Mouse (Mus musculus): ENCODE measurements around the gene 1700022I11Rik. TPM values are rescaled to one million over a fixed set of nuclear protein-coding genes. Genes with fewer than 3 reads are reported as not detected.
A peak's percentile ranks its signal among the peaks of the same experiment; 100 is the strongest.

The 1700022I11Rik gene
- polyA plus RNA-seq, 2 experiments: 0.07 to 0.44 TPM

GRCm38 (mm10) chr4:42958942-42959341 is 10.5 kb upstream of the 1700022I11Rik start:
- ATAC-seq (ENCODE audit: insufficient read depth): no peak

GRCm38 (mm10) chr4:42959382-42959781 is 10.0 kb upstream of the 1700022I11Rik start:
- Histone ChIP-seq H3K36me3 (replicated peaks; ENCODE audit: control insufficient read depth, insufficient read depth, low read depth) (no peaks in the 10 kb centered on the region), H3K9ac (replicated peaks) (no peak overlapping the region), H3K9me3 (ENCODE audit: control insufficient read depth, low read length) (no peaks in the 10 kb centered on the region), H3K4me3 (ENCODE audit: insufficient read depth in 1 of 2, low read depth in 2 of 2, low read length in 2 of 2) (no peak overlapping the region), H3K4me1 (replicated peaks; ENCODE audit: control insufficient read depth in 2 of 2, insufficient read depth in 2 of 2, low read length in 1 of 2) (no peaks in the 10 kb centered on the region), H3K27me3 (ENCODE audit: control insufficient read depth, insufficient read depth, low read length) (no peaks in the 10 kb centered on the region), H3K27ac (no peak overlapping the region), H3K4me2 (ENCODE audit: low read depth) (no peak overlapping the region)
- TF ChIP-seq CTCF (IDR thresholded peaks at IDR 0.05; ENCODE audit: low read depth): no peak
- no peak for DNase-seq (ENCODE audit: low read depth in 3 of 3, low spot score in 3 of 3)
- no peak for ATAC-seq (ENCODE audit: insufficient read depth)
- 38% methylated on average over 4 of the region's 4 CpGs for WGBS (ENCODE audit: insufficient replicate concordance)

More at GRCm38 (mm10) chr4:42958942-42959341, 10.5 kb upstream of the 1700022I11Rik start:
- Histone ChIP-seq H3K4me2 (ENCODE audit: low read depth) (no peak overlapping the region), H3K27ac (no peak overlapping the region), H3K27me3 (ENCODE audit: control insufficient read depth, insufficient read depth, low read length) (no peaks in the 10 kb centered on the region), H3K36me3 (replicated peaks; ENCODE audit: control insufficient read depth, insufficient read depth, low read depth) (no peaks in the 10 kb centered on the region), H3K4me1 (replicated peaks; ENCODE audit: control insufficient read depth in 2 of 2, insufficient read depth in 2 of 2, low read length in 1 of 2) (no peaks in the 10 kb centered on the region), H3K9ac (replicated peaks) (no peak overlapping the region), H3K4me3 (ENCODE audit: insufficient read depth in 1 of 2, low read depth in 2 of 2, low read length in 2 of 2) (no peak overlapping the region), H3K9me3 (ENCODE audit: control insufficient read depth, low read length) (no peaks in the 10 kb centered on the region)
- whole genome bisulfite sequencing (ENCODE audit: insufficient replicate concordance): 53% methylated on average over 8 of the region's 8 CpGs
- DNase-seq (ENCODE audit: low read depth in 3 of 3, low spot score in 3 of 3): no peak
- TF ChIP-seq CTCF (IDR thresholded peaks at IDR 0.05; ENCODE audit: low read depth) (no peak), EP300 (IDR thresholded peaks at IDR 0.05; ENCODE audit: low read depth) (no peak)

- Histone ChIP-seq H3K27me3 (ENCODE audit: control insufficient read depth, insufficient read depth, low read length) (no peaks in the 10 kb centered on the region), H3K36me3 (replicated peaks; ENCODE audit: control insufficient read depth, insufficient read depth, low read depth) (no peaks in the 10 kb centered on the region), H3K27ac (no peak overlapping the region), H3K4me3 (ENCODE audit: insufficient read depth in 1 of 2, low read depth in 2 of 2, low read length in 2 of 2) (no peak overlapping the region), H3K9ac (replicated peaks) (no peak overlapping the region), H3K4me1 (replicated peaks; ENCODE audit: control insufficient read depth in 2 of 2, insufficient read depth in 2 of 2, low read length in 1 of 2) (peaks cover 0 to 2% of the 10 kb centered on the region in 2 experiments; a peak in 1 of 4 replicates), H3K4me2 (ENCODE audit: low read depth) (no peak overlapping the region), H3K9me3 (ENCODE audit: control insufficient read depth, low read length) (no peaks in the 10 kb centered on the region)
- TF ChIP-seq CTCF (IDR thresholded peaks at IDR 0.05; ENCODE audit: low read depth) (peak; percentile 84), EP300 (IDR thresholded peaks at IDR 0.05; ENCODE audit: low read depth) (no peak)
- WGBS (ENCODE audit: insufficient replicate concordance): 20% methylated on average over 4 of the region's 4 CpGs
- DNase-seq (ENCODE audit: low read depth in 3 of 3, low spot score in 3 of 3): peak in 1 of 3 experiments; percentile 22
- no peak for ATAC-seq (ENCODE audit: insufficient read depth)
Observed at GRCm38 (mm10) chr4:42961592-42961991, 7.8 kb upstream of the 1700022I11Rik start.

GRCm38 (mm10) chr4:42963480-42963879 is 5.9 kb upstream of the 1700022I11Rik start:
- DNase-seq (ENCODE audit: low read depth in 3 of 3, low spot score in 3 of 3) (no peak), ATAC-seq (ENCODE audit: insufficient read depth) (no peak)
- H3K4me2 ChIP-seq (ENCODE audit: low read depth): no peak overlapping the region
- H3K9ac ChIP-seq (replicated peaks): no peak overlapping the region
- TF ChIP-seq CTCF (IDR thresholded peaks at IDR 0.05; ENCODE audit: low read depth) (peak; percentile 51), EP300 (IDR thresholded peaks at IDR 0.05; ENCODE audit: low read depth) (no peak)
- H3K27ac ChIP-seq: no peak overlapping the region
- H3K4me3 ChIP-seq (ENCODE audit: insufficient read depth in 1 of 2, low read depth in 2 of 2, low read length in 2 of 2): no peak overlapping the region
- no peaks in the 10 kb centered on the region for H3K9me3 ChIP-seq (ENCODE audit: control insufficient read depth, low read length)
- 89% methylated on average over 2 of the region's 2 CpGs for WGBS (ENCODE audit: insufficient replicate concordance)
- H3K27me3 ChIP-seq (ENCODE audit: control insufficient read depth, insufficient read depth, low read length): no peaks in the 10 kb centered on the region
- H3K36me3 ChIP-seq (replicated peaks; ENCODE audit: control insufficient read depth, insufficient read depth, low read depth): no peaks in the 10 kb centered on the region
- H3K4me1 ChIP-seq (replicated peaks; ENCODE audit: control insufficient read depth in 2 of 2, insufficient read depth in 2 of 2, low read length in 1 of 2): peaks cover 0 to 2% of the 10 kb centered on the region in 2 experiments; a peak in 1 of 4 replicates

- Histone ChIP-seq H3K4me1 (replicated peaks; ENCODE audit: control insufficient read depth in 2 of 2, insufficient read depth in 2 of 2, low read length in 1 of 2) (peaks cover 0 to 2% of the 10 kb centered on the region in 2 experiments; a peak in 1 of 4 replicates), H3K4me3 (ENCODE audit: insufficient read depth in 1 of 2, low read depth in 2 of 2, low read length in 2 of 2) (no peak overlapping the region), H3K36me3 (replicated peaks; ENCODE audit: control insufficient read depth, insufficient read depth, low read depth) (no peaks in the 10 kb centered on the region), H3K27ac (no peak overlapping the region), H3K4me2 (ENCODE audit: low read depth) (peak overlapping the region; percentile 39), H3K27me3 (ENCODE audit: control insufficient read depth, insufficient read depth, low read length) (no peaks in the 10 kb centered on the region), H3K9ac (replicated peaks) (no peak overlapping the region), H3K9me3 (ENCODE audit: control insufficient read depth, low read length) (no peaks in the 10 kb centered on the region)
- TF ChIP-seq CTCF (IDR thresholded peaks at IDR 0.05; ENCODE audit: low read depth): peak; percentile 82
- TF ChIP-seq EP300 (IDR thresholded peaks at IDR 0.05; ENCODE audit: low read depth): no peak
- ATAC-seq (ENCODE audit: insufficient read depth) (no peak), DNase-seq (ENCODE audit: low read depth in 3 of 3, low spot score in 3 of 3) (peak; percentile 35 to 48 (median 42))
- WGBS (ENCODE audit: insufficient replicate concordance): 13% methylated on average over 12 of the region's 12 CpGs
Observed at GRCm38 (mm10) chr4:42965039-42965719, 4.2 kb upstream of the 1700022I11Rik start.

Data from liver, embryonic 14.5 days (tissue).